Mouse (Mus musculus) cerebellum, adult 2 months (tissue): ENCODE data around the gene Itprid1. TPM values are rescaled to one million over a fixed set of nuclear protein-coding genes. Genes with fewer than 3 reads are reported as not detected.

Experiments used
- DNase-seq, 2 experiments: peaks; one replicate each; pipeline ENCODE4 v3.0.0; 2021
- H3K27ac ChIP-seq: fragments of 200-500 bp; 2 replicates; pipeline ENCODE4 v1.5.1; 2012; ENCODE audit warnings: low read length, control low read depth, inconsistent platforms; ENCODE audit not compliant: insufficient read depth
- H3K27me3 ChIP-seq: fragments of 200-500 bp; 2 replicates; pipeline ENCODE4 v1.6.1; 2012; ENCODE audit warnings: inconsistent platforms, mild to moderate bottlenecking, low read length, moderate library complexity; ENCODE audit not compliant: control insufficient read depth, insufficient read depth
- H3K4me1 ChIP-seq: fragments of 200-500 bp; 2 replicates; pipeline ENCODE4 v1.6.1; 2011; ENCODE audit warnings: low read length; ENCODE audit not compliant: control insufficient read depth, insufficient read depth
- H3K4me3 ChIP-seq: fragments of 200-500 bp; replicated peaks from 2 replicates; pipeline ENCODE3; 2011; ENCODE audit warnings: mild to moderate bottlenecking, low read depth, low read length, control low read depth; ENCODE audit not compliant: insufficient read depth
- CTCF ChIP-seq: fragments of 200-500 bp; IDR thresholded peaks from 2 replicates; pipeline ENCODE4 v1.5.1; 2011; ENCODE audit warnings: low read depth, mild to moderate bottlenecking, control low read depth, low read length, moderate library complexity, borderline replicate concordance; ENCODE audit not compliant: insufficient read depth
- POLR2A ChIP-seq: fragments of 200-500 bp; IDR thresholded peaks from 2 replicates; pipeline ENCODE4 v1.6.1; 2011; ENCODE audit warnings: low read length, control low read depth, borderline replicate concordance; ENCODE audit not compliant: insufficient read depth
- WGBS: fragments of 180-500 bp; shearing (Covaris S2); methylation state at CpG from one replicate; pipeline ENCODE4 v1.1.7; 2018; 5-methylcytosine and 5-hydroxymethylcytosine counted together
- polyA plus RNA-seq: library from polyadenylated mRNA; depleted of rRNA; stranded (reverse); fragments of >200 nt; gene quantifications from 2 replicates; pipeline ENCODE4 v1.2.3, GENCODE M21; 2012; rRNA removed

The Itprid1 gene
- polyA plus RNA-seq, 1 experiment, result not detected

- no peak overlapping the region for H3K27ac ChIP-seq
- DNase-seq, result no peak
- TF ChIP-seq POLR2A (no peak), CTCF (no peak)
- 49% methylated on average over 4 of the region's 4 CpGs for WGBS
- no peaks in the 10 kb centered on the region for H3K27me3 ChIP-seq
- no peaks in the 10 kb centered on the region for H3K4me1 ChIP-seq
- H3K4me3 ChIP-seq, result no peak overlapping the region
These were observed 172.0 kb downstream of the Itprid1 start for GRCm38 (mm10) chr6:56008711-56009110.

DNA sequence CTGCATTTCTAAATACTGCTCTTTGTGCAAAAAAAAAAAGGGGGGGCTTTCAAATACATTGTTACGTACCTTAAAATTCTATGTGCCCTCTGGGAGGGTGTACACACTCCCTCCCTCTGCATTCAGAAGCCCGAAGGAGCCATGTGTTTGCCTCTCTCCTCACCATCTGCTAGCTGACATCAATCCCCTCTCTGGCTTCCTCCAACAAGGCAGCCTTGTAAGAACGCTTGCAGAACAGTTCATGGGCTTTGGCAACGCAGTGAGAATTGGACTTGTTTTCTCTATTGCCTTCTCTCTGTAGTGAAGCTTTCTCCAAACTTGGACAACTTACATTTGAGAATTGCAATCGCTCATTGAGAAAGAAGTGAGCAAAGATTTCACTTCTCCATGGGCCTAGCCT is 175.7 kb downstream of the Itprid1 start:
- no peaks in the 10 kb centered on the region for H3K4me1 ChIP-seq
- H3K27me3 ChIP-seq, result no peaks in the 10 kb centered on the region
- WGBS, result 38% methylated on average over 5 of the region's 5 CpGs
- DNase-seq, result no peak
- TF ChIP-seq CTCF (no peak), POLR2A (no peak)
- H3K4me3 ChIP-seq, result no peak overlapping the region
- no peak overlapping the region for H3K27ac ChIP-seq

GRCm38 (mm10) chr6:56017291-56017994 is 180.7 kb downstream of the Itprid1 start, which contains the start of gene Ppp1r17:
Gene Ppp1r17, plus strand, starts transcription at chr6:56017497.
- no peak for DNase-seq
- no peaks in the 10 kb centered on the region for H3K4me1 ChIP-seq
- no peak within 1 kb of the TSS for H3K4me3 ChIP-seq
- no peak within 1 kb of the TSS for H3K27ac ChIP-seq
- WGBS, result 31% methylated on average over 16 of the region's 16 CpGs
- no peak for TF ChIP-seq CTCF
- no peaks in the 10 kb centered on the region for H3K27me3 ChIP-seq

DNA sequence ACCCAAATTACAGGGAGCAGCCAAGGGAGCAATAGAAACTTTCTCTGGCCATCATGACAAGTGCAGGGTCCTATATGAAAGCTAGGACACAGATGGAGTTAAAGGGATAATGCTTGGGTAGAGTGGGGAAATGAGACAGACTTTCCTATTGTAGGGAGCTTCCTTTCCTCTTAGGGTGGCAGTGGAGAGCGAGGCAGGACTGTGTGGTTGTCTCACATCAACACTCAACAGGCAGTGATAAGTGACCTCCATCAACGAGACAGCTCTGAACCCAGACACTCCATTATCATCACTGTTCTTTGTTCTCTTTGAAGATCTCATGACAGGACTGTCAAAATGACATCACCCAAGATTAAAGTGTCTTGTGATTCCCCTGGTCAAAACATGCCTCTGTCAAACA is 182.9 kb downstream of the Itprid1 start:
- no peaks in the 10 kb centered on the region for H3K27me3 ChIP-seq
- H3K4me3 ChIP-seq, result no peak overlapping the region
- DNase-seq, result no peak
- 66% methylated on average over 2 of the region's 2 CpGs for WGBS
- no peaks in the 10 kb centered on the region for H3K4me1 ChIP-seq
- H3K27ac ChIP-seq, result no peak overlapping the region
- TF ChIP-seq CTCF (no peak), POLR2A (no peak)

- H3K4me3 ChIP-seq, result no peak overlapping the region
- no peak for DNase-seq
- 66% methylated on average over 2 of the region's 2 CpGs for WGBS
- no peaks in the 10 kb centered on the region for H3K27me3 ChIP-seq
- no peaks in the 10 kb centered on the region for H3K4me1 ChIP-seq
- TF ChIP-seq POLR2A (no peak), CTCF (peak; percentile 6; the same call in 1 of the 2 replicates)
- no peak overlapping the region for H3K27ac ChIP-seq
These were observed 188.8 kb downstream of the Itprid1 start for GRCm38 (mm10) chr6:56025533-56025932.

GRCm38 (mm10) chr6:56027318-56027717 is 190.6 kb downstream of the Itprid1 start:
- Histone ChIP-seq H3K27me3 (no peaks in the 10 kb centered on the region), H3K4me1 (no peaks in the 10 kb centered on the region), H3K27ac (no peak overlapping the region), H3K4me3 (no peak overlapping the region)
- DNase-seq, result peak in 1 of 2 experiments; percentile 9
- 13% methylated on average over 6 of the region's 6 CpGs for WGBS
- TF ChIP-seq CTCF, result no peak
- TF ChIP-seq POLR2A, result no peak

GRCm38 (mm10) chr6:56027966-56028365 is 191.3 kb downstream of the Itprid1 start:
- 36% methylated on average over 5 of the region's 5 CpGs for WGBS
- Histone ChIP-seq H3K4me1 (no peaks in the 10 kb centered on the region), H3K4me3 (no peak overlapping the region), H3K27ac (no peak overlapping the region), H3K27me3 (no peaks in the 10 kb centered on the region)
- TF ChIP-seq POLR2A, result no peak
- TF ChIP-seq CTCF, result no peak
- peak in 1 of 2 experiments; percentile 27 for DNase-seq

Other genes with a start within 250 kb of the Itprid1 start
- gene Neurod6, start 155.6 kb upstream of the Itprid1 start, polyA plus RNA-seq, result 5.3 and 5.6 TPM in 2 replicates
- 147 and 161 TPM in 2 replicates for gene Ppp1r17, start 180.6 kb downstream of the Itprid1 start, polyA plus RNA-seq